Mouse (Mus musculus): Measurements from ENCODE around the gene Oasl1.

DNA sequence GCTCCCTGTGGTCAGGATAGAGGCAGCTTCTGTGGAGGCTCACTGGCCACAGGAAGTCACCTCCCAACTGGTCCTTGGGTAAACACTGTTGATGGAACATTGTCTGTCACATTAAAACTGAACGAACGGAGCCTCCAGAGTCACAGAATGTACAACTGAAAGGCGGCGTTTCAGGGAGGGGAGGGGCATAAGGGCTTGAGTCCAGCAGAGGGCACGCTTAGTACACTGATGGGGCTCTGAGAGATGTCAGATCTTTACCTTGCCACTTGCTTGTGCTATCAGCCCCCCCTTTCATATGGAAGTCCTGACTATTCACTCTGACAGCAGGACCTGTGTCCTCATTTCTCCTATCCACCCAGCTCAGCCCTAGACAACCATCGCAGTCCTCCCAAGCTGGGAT, 47.2 kb upstream of the Oasl1 start:
- TF ChIP-seq POLR2A (IDR thresholded peaks at IDR 0.05; ENCODE audit: low read depth, low read length) (no peak), CTCF (IDR thresholded peaks at IDR 0.05; ENCODE audit: borderline replicate concordance, insufficient read depth, low read length) (no peak)

Measured in embryonic fibroblast, embryonic 13.5 days (primary cell).